Mouse (Mus musculus) bone marrow macrophage, adult 2 months (primary cell): Measurements from ENCODE around the gene Sez6.

Source experiments
- CTCF ChIP-seq: IDR thresholded peaks from 2 replicates; pipeline ENCODE4 v1.5.1; 2012; ENCODE audit warnings: low read depth, mild to moderate bottlenecking, low read length, moderate library complexity
- POLR2A ChIP-seq: IDR thresholded peaks from 2 replicates; pipeline ENCODE4 v1.6.1; 2012; ENCODE audit warnings: mild to moderate bottlenecking, low read depth, low read length, borderline replicate concordance

- no peak for TF ChIP-seq CTCF
- no peak for TF ChIP-seq POLR2A
Measured at GRCm38 (mm10) chr11:77989071-77989690, 58.6 kb downstream of the Sez6 start.
